Mouse (Mus musculus) embryonic facial prominence, embryonic 10.5 days (tissue): ENCODE measurements around the gene Emilin1. TPM values are rescaled to one million over a fixed set of nuclear protein-coding genes. Genes with fewer than 3 reads are reported as not detected.
A peak's percentile ranks its signal among the peaks of the same experiment; 100 is the strongest.

Experiments
- DNase-seq: peaks from one replicate; pipeline ENCODE4 v3.0.0-alpha.2; 2017; ENCODE audit warnings: low spot score
- H3K27ac ChIP-seq: fragments of 300-500 bp; sonication (generic); replicated peaks from 2 replicates; pipeline ENCODE4 v1.5.1; 2016; ENCODE audit warnings: mild to moderate bottlenecking
- H3K27me3 ChIP-seq: fragments of 300-500 bp; sonication (generic); replicated peaks from 2 replicates; pipeline ENCODE4 v1.6.1; 2016; ENCODE audit warnings: low read depth, mild to moderate bottlenecking; ENCODE audit not compliant: poor library complexity, severe bottlenecking
- H3K36me3 ChIP-seq: fragments of 300-500 bp; sonication (generic); replicated peaks from 2 replicates; pipeline ENCODE4 v1.6.1; 2016; ENCODE audit warnings: mild to moderate bottlenecking, moderate library complexity
- H3K4me1 ChIP-seq: fragments of 300-500 bp; sonication (generic); 2 replicates; pipeline ENCODE4 v1.6.1; 2016
- H3K4me3 ChIP-seq: fragments of 300-500 bp; sonication (generic); 2 replicates; pipeline ENCODE4 v1.5.1; 2016; ENCODE audit warnings: mild to moderate bottlenecking, moderate library complexity
- H3K9me3 ChIP-seq: fragments of 300-500 bp; sonication (generic); 2 replicates; pipeline ENCODE4 v1.6.1; 2016; ENCODE audit warnings: mild to moderate bottlenecking
- WGBS: fragments of 180-500 bp; shearing (Covaris S2); methylation state at CpG from one replicate; pipeline ENCODE4 v1.1.7; 2016; 5-methylcytosine and 5-hydroxymethylcytosine counted together
- polyA plus RNA-seq: library from polyadenylated mRNA; unstranded; fragments of >200 nt; fragmentation: Nextera tagmentation; extraction: Ambion mirVana; gene quantifications from 2 replicates; pipeline ENCODE4 v1.2.1, GENCODE M21; 2016

The Emilin1 gene
- polyA plus RNA-seq, 1 experiment from 2014 or later, result 162 TPM

- Histone ChIP-seq H3K27ac (peak overlapping the region; percentile 92), H3K9me3 (no peaks in the 10 kb centered on the region), H3K27me3 (no peaks in the 10 kb centered on the region), H3K4me3 (no peak overlapping the region), H3K36me3 (peaks cover 14% of the 10 kb centered on the region), H3K4me1 (peaks cover 91% of the 10 kb centered on the region)
- DNase-seq, result no peak
- whole genome bisulfite sequencing, result 77% methylated on average over 7 of the region's 7 CpGs
Measured at GRCm38 (mm10) chr5:30909863-30910262, 3.3 kb upstream of the Emilin1 start.

GRCm38 (mm10) chr5:30910481-30910880 is 2.7 kb upstream of the Emilin1 start:
- H3K9me3 ChIP-seq, result no peaks in the 10 kb centered on the region
- H3K27ac ChIP-seq, result peak overlapping the region; percentile 89
- H3K36me3 ChIP-seq, result peaks cover 8% of the 10 kb centered on the region
- H3K4me1 ChIP-seq, result peaks cover 91% of the 10 kb centered on the region
- H3K4me3 ChIP-seq, result no peak overlapping the region
- no peak for DNase-seq
- H3K27me3 ChIP-seq, result no peaks in the 10 kb centered on the region

DNA sequence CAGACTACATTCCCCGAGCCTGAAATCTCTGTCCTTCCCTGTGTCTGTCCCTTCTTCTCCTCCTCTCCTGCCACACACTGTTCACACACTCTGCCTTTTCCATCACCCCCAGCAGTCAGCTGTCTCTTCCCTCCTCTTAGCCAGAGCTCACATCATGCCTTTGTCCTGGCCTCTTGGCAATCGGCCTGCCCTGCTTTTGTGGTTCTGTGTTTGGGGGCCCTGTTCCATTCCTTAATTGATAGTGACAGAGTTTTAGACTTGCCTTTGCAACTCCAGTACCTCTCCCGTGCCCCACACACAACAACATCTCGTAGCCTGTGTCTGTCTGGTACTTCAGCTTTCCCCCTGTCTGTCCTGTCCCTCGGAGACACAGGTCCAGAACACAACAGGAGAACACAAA is 1.0 kb upstream of the Emilin1 start:
- Histone ChIP-seq H3K36me3 (peaks cover 6% of the 10 kb centered on the region), H3K9me3 (no peaks in the 10 kb centered on the region), H3K27ac (peak overlapping the region; percentile 89), H3K4me1 (peaks cover 92% of the 10 kb centered on the region), H3K27me3 (no peaks in the 10 kb centered on the region), H3K4me3 (peak overlapping the region; percentile 61; the same call in 1 of the 2 replicates)
- 52% methylated on average over 5 of the region's 5 CpGs for WGBS
- DNase-seq, result peak; percentile 41

GRCm38 (mm10) chr5:30914101-30914635 is 966 bp downstream of the Emilin1 start:
- Histone ChIP-seq H3K27ac (peak overlapping the region; percentile 89), H3K9me3 (no peaks in the 10 kb centered on the region), H3K4me1 (peaks cover 93% of the 10 kb centered on the region), H3K4me3 (peak overlapping the region; percentile 61), H3K27me3 (no peaks in the 10 kb centered on the region), H3K36me3 (peaks cover 27% of the 10 kb centered on the region)
- peak; percentile 22 for DNase-seq
- 41% methylated on average over 7 of the region's 7 CpGs for WGBS

- peak overlapping the region; percentile 61 for H3K4me3 ChIP-seq
- H3K27me3 ChIP-seq, result 0 out of 2 replicates have a peak, but pooled peaks cover 3% of the 10 kb centered on the region
- 54% methylated on average over 6 of the region's 6 CpGs for WGBS
- DNase-seq, result no peak
- H3K27ac ChIP-seq, result peak overlapping the region; percentile 89
- H3K9me3 ChIP-seq, result no peaks in the 10 kb centered on the region
- H3K36me3 ChIP-seq, result peaks cover 33% of the 10 kb centered on the region
- peaks cover 86% of the 10 kb centered on the region for H3K4me1 ChIP-seq
Measured at GRCm38 (mm10) chr5:30914849-30915248, 1.6 kb downstream of the Emilin1 start.

GRCm38 (mm10) chr5:30915456-30915855 is 2.3 kb downstream of the Emilin1 start:
- peak overlapping the region; percentile 61 for H3K4me3 ChIP-seq
- no peak for DNase-seq
- H3K4me1 ChIP-seq, result peaks cover 88% of the 10 kb centered on the region
- H3K27ac ChIP-seq, result peak overlapping the region; percentile 89
- H3K9me3 ChIP-seq, result no peaks in the 10 kb centered on the region
- H3K36me3 ChIP-seq, result peaks cover 39% of the 10 kb centered on the region
- 55% methylated on average over 9 of the region's 9 CpGs for WGBS
- 0 out of 2 replicates have a peak, but pooled peaks cover 3% of the 10 kb centered on the region for H3K27me3 ChIP-seq

DNA sequence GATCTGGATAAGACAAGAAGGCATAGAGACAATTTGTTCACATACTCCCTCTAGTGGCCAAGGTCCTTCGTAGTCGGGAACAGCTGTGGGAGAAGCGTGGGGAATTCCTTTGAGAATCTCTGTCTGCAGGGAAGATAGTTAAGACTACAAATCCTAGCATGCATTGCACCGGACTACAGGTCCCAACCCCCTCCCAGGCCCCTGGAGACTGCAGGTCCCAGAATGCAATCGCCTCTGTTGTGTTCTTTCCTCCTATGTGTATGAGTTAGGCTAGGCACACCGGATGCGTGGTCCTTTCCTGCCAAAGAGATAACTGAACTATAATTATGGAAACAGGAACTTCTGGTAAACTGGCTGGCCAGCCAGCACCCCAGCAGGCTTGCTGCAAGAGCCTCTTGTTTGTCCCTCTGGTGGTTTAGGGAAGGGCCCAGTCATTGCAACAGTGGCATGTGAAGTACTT is 2.8 kb downstream of the Emilin1 start:
- DNase-seq, result peak; percentile 84
- peak overlapping the region; percentile 61 for H3K4me3 ChIP-seq
- H3K36me3 ChIP-seq, result peaks cover 45% of the 10 kb centered on the region
- 6% methylated on average over 7 of the region's 7 CpGs for WGBS
- H3K27me3 ChIP-seq, result 0 out of 2 replicates have a peak, but pooled peaks cover 3% of the 10 kb centered on the region
- peaks cover 88% of the 10 kb centered on the region for H3K4me1 ChIP-seq
- no peaks in the 10 kb centered on the region for H3K9me3 ChIP-seq
- peak overlapping the region; percentile 89 for H3K27ac ChIP-seq

- Histone ChIP-seq H3K27ac (no peak overlapping the region), H3K36me3 (peaks cover 46% of the 10 kb centered on the region), H3K9me3 (no peaks in the 10 kb centered on the region), H3K27me3 (0 out of 2 replicates have a peak, but pooled peaks cover 3% of the 10 kb centered on the region), H3K4me1 (peaks cover 86% of the 10 kb centered on the region), H3K4me3 (0 out of 2 replicates have a peak overlapping the region, but pooled peaks have one; percentile 4)
- WGBS, result 95% methylated on average over 9 of the region's 9 CpGs
- no peak for DNase-seq
Measured at GRCm38 (mm10) chr5:30916841-30917240, 3.6 kb downstream of the Emilin1 start.

GRCm38 (mm10) chr5:30917348-30917747 is 4.1 kb downstream of the Emilin1 start:
- WGBS, result 90% methylated on average over 11 of the region's 11 CpGs
- no peak for DNase-seq
- Histone ChIP-seq H3K4me3 (0 out of 2 replicates have a peak overlapping the region, but pooled peaks have one; percentile 4), H3K36me3 (peaks cover 46% of the 10 kb centered on the region), H3K27me3 (0 out of 2 replicates have a peak, but pooled peaks cover 3% of the 10 kb centered on the region), H3K4me1 (peaks cover 86% of the 10 kb centered on the region), H3K9me3 (no peaks in the 10 kb centered on the region), H3K27ac (no peak overlapping the region)

DNA sequence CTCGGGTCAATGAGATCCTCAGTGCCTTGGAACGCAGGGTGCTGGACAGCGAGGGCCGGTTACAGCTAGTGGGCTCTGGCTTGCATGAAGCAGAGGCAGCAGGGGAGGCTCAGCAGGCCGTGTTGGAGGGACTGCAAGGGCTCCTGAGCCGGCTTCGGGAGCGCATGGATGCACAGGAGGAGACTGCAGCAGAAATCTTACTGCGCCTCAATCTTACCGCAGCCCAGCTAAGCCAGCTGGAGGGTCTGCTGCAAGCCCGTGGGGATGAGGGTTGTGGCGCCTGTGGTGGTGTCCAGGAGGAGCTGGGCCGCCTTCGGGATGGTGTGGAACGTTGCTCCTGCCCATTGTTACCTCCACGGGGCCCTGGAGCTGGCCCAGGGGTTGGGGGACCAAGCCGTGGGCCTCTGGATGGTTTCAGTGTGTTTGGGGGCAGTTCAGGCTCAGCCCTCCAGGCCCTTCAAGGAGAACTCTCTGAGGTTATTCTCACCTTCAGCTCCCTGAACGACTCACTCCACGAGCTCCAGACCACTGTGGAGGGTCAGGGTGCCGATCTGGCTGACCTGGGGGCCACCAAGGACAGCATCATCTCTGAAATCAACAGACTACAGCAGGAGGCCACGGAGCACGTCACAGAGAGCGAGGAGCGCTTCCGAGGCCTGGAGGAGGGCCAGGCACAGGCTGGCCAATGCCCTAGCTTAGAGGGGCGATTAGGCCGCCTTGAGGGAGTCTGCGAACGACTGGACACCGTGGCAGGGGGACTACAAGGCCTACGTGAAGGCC is 4.9 kb downstream of the Emilin1 start:
- no peak for DNase-seq
- Histone ChIP-seq H3K9me3 (no peaks in the 10 kb centered on the region), H3K27me3 (0 out of 2 replicates have a peak, but pooled peaks cover 4% of the 10 kb centered on the region), H3K4me3 (no peak overlapping the region), H3K27ac (peak overlapping the region; percentile 25; the same call in 1 of the 2 replicates), H3K4me1 (peaks cover 86% of the 10 kb centered on the region), H3K36me3 (peaks cover 46% of the 10 kb centered on the region)
- 84% methylated on average over 31 of the region's 31 CpGs for WGBS

GRCm38 (mm10) chr5:30918691-30919090 is 5.5 kb downstream of the Emilin1 start:
- peak overlapping the region; percentile 25; the same call in 1 of the 2 replicates for H3K27ac ChIP-seq
- 0 out of 2 replicates have a peak, but pooled peaks cover 8% of the 10 kb centered on the region for H3K27me3 ChIP-seq
- peaks cover 46% of the 10 kb centered on the region for H3K36me3 ChIP-seq
- 86% methylated on average over 8 of the region's 8 CpGs for whole genome bisulfite sequencing
- H3K4me1 ChIP-seq, result peaks cover 81% of the 10 kb centered on the region
- no peaks in the 10 kb centered on the region for H3K9me3 ChIP-seq
- DNase-seq, result no peak
- H3K4me3 ChIP-seq, result no peak overlapping the region

- H3K36me3 ChIP-seq, result peaks cover 46% of the 10 kb centered on the region
- 0 out of 2 replicates have a peak, but pooled peaks cover 10% of the 10 kb centered on the region for H3K27me3 ChIP-seq
- no peak for DNase-seq
- WGBS, result 70% methylated on average over 11 of the region's 11 CpGs
- H3K9me3 ChIP-seq, result no peaks in the 10 kb centered on the region
- peaks cover 67% of the 10 kb centered on the region for H3K4me1 ChIP-seq
- H3K27ac ChIP-seq, result no peak overlapping the region; the same call in 1 of the 2 replicates
- H3K4me3 ChIP-seq, result no peak overlapping the region
Measured at GRCm38 (mm10) chr5:30919831-30920614, 6.8 kb downstream of the Emilin1 start.
